Mouse (Mus musculus): ENCODE results near the gene BC017158. TPM values are rescaled to one million over a fixed set of nuclear protein-coding genes. Genes with fewer than 3 reads are reported as not detected.
"Not testable (repeated sequence)": the region's sequence is repeated elsewhere in the genome, so short reads cannot be mapped to it uniquely, and the experiment has no call there.

BC017158 gene
- 24.6 and 26.3 TPM in 2 replicates for polyA plus RNA-seq (2016; fragmentation: Nextera tagmentation; extraction: Ambion mirVana)

- 3% methylated on average over 47 of the region's 47 CpGs for WGBS
- H3K27ac ChIP-seq (replicated peaks): peak within 1 kb of the TSS; percentile 87
- DNase-seq (ENCODE audit: low spot score): peak; percentile 72
Observed at GRCm38 (mm10) chr7:128297617-128298480, at the start of gene BC017158. Gene BC017158 (minus strand): TSS chr7:128298170.

GRCm38 (mm10) chr7:128346991-128347390 lies 49.0 kb upstream of the BC017158 start:
- H3K4me3 ChIP-seq: no peak overlapping the region
- no peaks in the 10 kb centered on the region for H3K27me3 ChIP-seq (ENCODE audit: low read depth, poor library complexity, severe bottlenecking)
- 83% methylated on average over 8 of the region's 8 CpGs for WGBS
- 0 out of 2 replicates have a peak, but pooled peaks cover 3% of the 10 kb centered on the region for H3K9me3 ChIP-seq (replicated peaks)
- no peak overlapping the region for H3K27ac ChIP-seq (replicated peaks)
- peaks cover 5% of the 10 kb centered on the region for H3K4me1 ChIP-seq
- no peaks in the 10 kb centered on the region for H3K36me3 ChIP-seq
- DNase-seq (ENCODE audit: low spot score): no peak

More at GRCm38 (mm10) chr7:128297617-128298480, at the start of gene BC017158:
- Histone ChIP-seq H3K4me3 (peak within 1 kb of the TSS; percentile 71), H3K4me1 (peaks cover 42% of the 10 kb centered on the region), H3K9me3 (replicated peaks) (no peaks in the 10 kb centered on the region), H3K27me3 (ENCODE audit: low read depth, poor library complexity, severe bottlenecking) (peaks cover 14% of the 10 kb centered on the region; the same call in 1 of the 2 replicates), H3K36me3 (peaks cover 19% of the 10 kb centered on the region; the same call in 1 of the 2 replicates)

GRCm38 (mm10) chr7:128346522-128346921 lies 48.6 kb upstream of the BC017158 start:
- H3K9me3 ChIP-seq (replicated peaks): 0 out of 2 replicates have a peak, but pooled peaks cover 3% of the 10 kb centered on the region
- H3K4me1 ChIP-seq: peaks cover 5% of the 10 kb centered on the region
- DNase-seq (ENCODE audit: low spot score): no peak
- no peaks in the 10 kb centered on the region for H3K27me3 ChIP-seq (ENCODE audit: low read depth, poor library complexity, severe bottlenecking)
- H3K27ac ChIP-seq (replicated peaks): no peak overlapping the region
- no peaks in the 10 kb centered on the region for H3K36me3 ChIP-seq
- 94% methylated on average over 2 of the region's 2 CpGs for WGBS
- H3K4me3 ChIP-seq: no peak overlapping the region

GRCm38 (mm10) chr7:128345691-128346090 lies 47.7 kb upstream of the BC017158 start:
- Histone ChIP-seq H3K4me1 (peaks cover 5% of the 10 kb centered on the region), H3K9me3 (replicated peaks) (0 out of 2 replicates have a peak, but pooled peaks cover 3% of the 10 kb centered on the region), H3K4me3 (no peak overlapping the region), H3K27me3 (ENCODE audit: low read depth, poor library complexity, severe bottlenecking) (no peaks in the 10 kb centered on the region), H3K27ac (replicated peaks) (no peak overlapping the region), H3K36me3 (no peaks in the 10 kb centered on the region)
- DNase-seq (ENCODE audit: low spot score): no peak
- 83% methylated on average over 6 of the region's 6 CpGs for whole genome bisulfite sequencing

GRCm38 (mm10) chr7:128344928-128345653 lies 47.1 kb upstream of the BC017158 start:
- Histone ChIP-seq H3K4me3 (no peak overlapping the region), H3K4me1 (peaks cover 5% of the 10 kb centered on the region), H3K9me3 (replicated peaks) (0 out of 2 replicates have a peak, but pooled peaks cover 3% of the 10 kb centered on the region), H3K36me3 (no peaks in the 10 kb centered on the region), H3K27ac (replicated peaks) (no peak overlapping the region), H3K27me3 (ENCODE audit: low read depth, poor library complexity, severe bottlenecking) (no peaks in the 10 kb centered on the region)
- WGBS: 63% methylated on average over 6 of the region's 6 CpGs
- peak; percentile 74 for DNase-seq (ENCODE audit: low spot score)

- H3K9me3 ChIP-seq (replicated peaks): 0 out of 2 replicates have a peak, but pooled peaks cover 3% of the 10 kb centered on the region
- H3K27ac ChIP-seq (replicated peaks): no peak overlapping the region
- peaks cover 5% of the 10 kb centered on the region for H3K4me1 ChIP-seq
- no peaks in the 10 kb centered on the region for H3K36me3 ChIP-seq
- H3K27me3 ChIP-seq (ENCODE audit: low read depth, poor library complexity, severe bottlenecking): no peaks in the 10 kb centered on the region
- no peak for DNase-seq (ENCODE audit: low spot score)
- 85% methylated on average over 7 of the region's 7 CpGs for whole genome bisulfite sequencing
- H3K4me3 ChIP-seq: no peak overlapping the region
Observed at GRCm38 (mm10) chr7:128344488-128344887, 46.5 kb upstream of the BC017158 start.

- not testable (repeated sequence) for H3K27me3 ChIP-seq (ENCODE audit: low read depth, poor library complexity, severe bottlenecking); H3K27ac ChIP-seq (replicated peaks); H3K4me3 ChIP-seq; H3K36me3 ChIP-seq; DNase-seq (ENCODE audit: low spot score); H3K4me1 ChIP-seq; H3K9me3 ChIP-seq (replicated peaks)
- 90% methylated on average over 7 of the region's 10 CpGs for WGBS
Observed at GRCm38 (mm10) chr7:128342691-128343090, 44.7 kb upstream of the BC017158 start.

- not testable (repeated sequence) for H3K4me3 ChIP-seq; H3K27me3 ChIP-seq (ENCODE audit: low read depth, poor library complexity, severe bottlenecking); DNase-seq (ENCODE audit: low spot score); H3K27ac ChIP-seq (replicated peaks); H3K36me3 ChIP-seq; H3K9me3 ChIP-seq (replicated peaks); H3K4me1 ChIP-seq
- WGBS: 88% methylated on average over 9 of the region's 9 CpGs
Observed at GRCm38 (mm10) chr7:128340321-128340720, 42.4 kb upstream of the BC017158 start.

GRCm38 (mm10) chr7:128332896-128333295 lies 34.9 kb upstream of the BC017158 start:
- Histone ChIP-seq H3K4me3 (no peak overlapping the region), H3K9me3 (replicated peaks) (no peaks in the 10 kb centered on the region), H3K4me1 (peaks cover 19% of the 10 kb centered on the region), H3K27ac (replicated peaks) (no peak overlapping the region), H3K27me3 (ENCODE audit: low read depth, poor library complexity, severe bottlenecking) (no peaks in the 10 kb centered on the region), H3K36me3 (no peaks in the 10 kb centered on the region)
- DNase-seq (ENCODE audit: low spot score): no peak
- WGBS: 60% methylated on average over 1 of the region's 1 CpGs

GRCm38 (mm10) chr7:128330981-128331380 lies 33.0 kb upstream of the BC017158 start:
- DNase-seq (ENCODE audit: low spot score): no peak
- no peaks in the 10 kb centered on the region for H3K27me3 ChIP-seq (ENCODE audit: low read depth, poor library complexity, severe bottlenecking)
- no peak overlapping the region for H3K27ac ChIP-seq (replicated peaks)
- no peaks in the 10 kb centered on the region for H3K9me3 ChIP-seq (replicated peaks)
- peaks cover 19% of the 10 kb centered on the region for H3K4me1 ChIP-seq
- H3K36me3 ChIP-seq: no peaks in the 10 kb centered on the region
- no peak overlapping the region for H3K4me3 ChIP-seq
- WGBS: 78% methylated on average over 9 of the region's 9 CpGs

- H3K4me1 ChIP-seq: peaks cover 12% of the 10 kb centered on the region
- whole genome bisulfite sequencing: 89% methylated on average over 1 of the region's 1 CpGs
- no peak for DNase-seq (ENCODE audit: low spot score)
- no peaks in the 10 kb centered on the region for H3K27me3 ChIP-seq (ENCODE audit: low read depth, poor library complexity, severe bottlenecking)
- no peak overlapping the region for H3K27ac ChIP-seq (replicated peaks)
- H3K4me3 ChIP-seq: no peak overlapping the region
- H3K36me3 ChIP-seq: no peaks in the 10 kb centered on the region
- H3K9me3 ChIP-seq (replicated peaks): no peaks in the 10 kb centered on the region
Observed at GRCm38 (mm10) chr7:128324977-128325376, 27.0 kb upstream of the BC017158 start.

GRCm38 (mm10) chr7:128321260-128321659 lies 23.3 kb upstream of the BC017158 start:
- Histone ChIP-seq H3K4me1 (peaks cover 4% of the 10 kb centered on the region; the same call in 1 of the 2 replicates), H3K27me3 (ENCODE audit: low read depth, poor library complexity, severe bottlenecking) (no peaks in the 10 kb centered on the region)
- 86% methylated on average over 7 of the region's 7 CpGs for WGBS

More at GRCm38 (mm10) chr7:128321260-128321659, 23.3 kb upstream of the BC017158 start:
- no peaks in the 10 kb centered on the region for H3K9me3 ChIP-seq (replicated peaks)
- no peaks in the 10 kb centered on the region for H3K36me3 ChIP-seq
- DNase-seq (ENCODE audit: low spot score): no peak
- H3K27ac ChIP-seq (replicated peaks): no peak overlapping the region
- H3K4me3 ChIP-seq: no peak overlapping the region
